Mouse (Mus musculus) embryonic stem cell, embryonic (primary cell): ENCODE results near the gene Matn1.

Experiments used
- CTCF ChIA-PET, 4 experiments: fragments of 300-600 bp in 2 of 4; fragments of 350-600 bp in 2 of 4; sonication (Branson Sonifier 250); formaldehyde crosslinking; loops; one replicate each; lab custom pipeline; 2022; ENCODE audit warnings: inconsistent platforms in 2 of 4; lab: Charles Lee
- POLR2A ChIA-PET, 4 experiments: fragments of 300-600 bp in 2 of 4; fragments of 350-600 bp in 2 of 4; sonication (Branson Sonifier 250); formaldehyde crosslinking; loops; one replicate each; lab custom pipeline; 2022; ENCODE audit warnings: antibody characterized with exemption in 4 of 4, inconsistent platforms in 1 of 4; lab: Charles Lee

The Matn1 gene

GRCm38 (mm10) chr4:130913077-130913476, 31.1 kb upstream of the Matn1 start, which contains the start of gene Laptm5:
Gene Laptm5 (plus strand): TSS chr4:130913125.
- POLR2A ChIA-PET: interaction anchor here (0.6 to 13.1 kb wide), 33 partner anchors 8 to 1399 kb away, joined by 3 to 219 read pairs (median 4); partner anchors contain the start of gene Matn1 (in 2 of the 4)
- CTCF ChIA-PET: interaction anchor here in 3 of 4 experiments (0.6 to 1.6 kb wide), 7 partner anchors 21 to 281 kb away, joined by 3 to 6 read pairs (median 3); partner anchors contain the start of gene Matn1 (in 1 of the 3)

- POLR2A ChIA-PET: interaction anchor here (0.6 to 13.1 kb wide), 35 partner anchors 8 to 961 kb away, joined by 3 to 219 read pairs (median 4); partner anchors contain the start of genes Matn1 (in 2 of the 4) and Sdc3 (in 1 of the 4)
- CTCF ChIA-PET: interaction anchor here in 3 of 4 experiments (0.6 to 1.6 kb wide), 5 partner anchors 16 to 281 kb away, joined by 4 to 6 read pairs (median 4); partner anchors contain the start of gene Matn1 (in 1 of the 3)
These were observed 30.7 kb upstream of the Matn1 start for GRCm38 (mm10) chr4:130913511-130913910.

- CTCF ChIA-PET: interaction anchor here in 2 of 4 experiments (0.6 to 1.6 kb wide), 4 partner anchors 17 to 32 kb away, joined by 3 to 6 read pairs (median 4); partner anchors contain the start of gene Matn1 (in 1 of the 2)
- POLR2A ChIA-PET: interaction anchor here (0.6 to 13.1 kb wide), 38 partner anchors 7 to 1930 kb away, joined by 3 to 219 read pairs (median 4); partner anchors contain the start of genes Matn1 (in 2 of the 4) and Sdc3 (in 1 of the 4)
These were observed 30.2 kb upstream of the Matn1 start for GRCm38 (mm10) chr4:130914011-130914410.

GRCm38 (mm10) chr4:130914527-130914926, 29.7 kb upstream of the Matn1 start:
- POLR2A ChIA-PET: interaction anchor here (0.6 to 13.1 kb wide), 36 partner anchors 7 to 1930 kb away, joined by 3 to 219 read pairs (median 3); partner anchors contain the start of genes Matn1 (in 1 of the 4) and Sdc3 (in 1 of the 4)
- CTCF ChIA-PET: interaction anchor here in 2 of 4 experiments (0.6 to 1.6 kb wide), 5 partner anchors 11 to 32 kb away, joined by 3 to 6 read pairs (median 4); partner anchors contain the start of gene Matn1 (in 1 of the 2)

GRCm38 (mm10) chr4:130915006-130915667, 29.0 kb upstream of the Matn1 start:
- ChIA-PET POLR2A (interaction anchor here in 2 of 4 experiments (0.8 to 13.1 kb wide), 19 partner anchors 8 to 610 kb away, joined by 3 to 219 read pairs (median 4); partner anchors contain the start of gene Matn1 (in 1 of the 2)), CTCF (interaction anchor here in 1 of 4 experiments (0.7 kb wide), 1 partner anchor 10 kb away, joined by 3 read pairs; no protein-coding TSS in a partner anchor)

- ChIA-PET POLR2A (interaction anchor here in 2 of 4 experiments (1.1 to 13.1 kb wide), 5 partner anchors 7 to 395 kb away, joined by 3 to 219 read pairs (median 12); no protein-coding TSS in a partner anchor), CTCF (no interaction called here)
These were observed 28.5 kb upstream of the Matn1 start for GRCm38 (mm10) chr4:130915668-130916035.

GRCm38 (mm10) chr4:130916639-130917038, 27.5 kb upstream of the Matn1 start:
- ChIA-PET CTCF (interaction anchor here in 1 of 4 experiments (0.7 kb wide), 1 partner anchor 462 kb away, joined by 3 read pairs; no protein-coding TSS in a partner anchor), POLR2A (interaction anchor here in 1 of 4 experiments (1.2 to 13.1 kb wide), 5 partner anchors 6 to 396 kb away, joined by 3 to 219 read pairs (median 7); partner anchors contain the start of gene Laptm5)

GRCm38 (mm10) chr4:130917564-130917963, 26.6 kb upstream of the Matn1 start:
- CTCF ChIA-PET: interaction anchor here in 3 of 4 experiments (0.6 to 0.7 kb wide), 3 partner anchors 39 to 461 kb away, joined by 3 read pairs; no protein-coding TSS in a partner anchor
- POLR2A ChIA-PET: interaction anchor here in 2 of 4 experiments (0.5 to 12.5 kb wide), 10 partner anchors 7 to 610 kb away, joined by 3 to 219 read pairs (median 4); partner anchors contain the start of gene Laptm5 (in 1 of the 2)

- POLR2A ChIA-PET: interaction anchor here in 3 of 4 experiments (0.7 to 12.5 kb wide), 23 partner anchors 7 to 611 kb away, joined by 3 to 219 read pairs (median 5); partner anchors contain the start of genes Laptm5 (in 2 of the 3), Fabp3 (in 1 of the 3), Gm10570 (in 1 of the 3) and Matn1 (in 1 of the 3)
- CTCF ChIA-PET: interaction anchor here in 2 of 4 experiments (0.6 to 2.3 kb wide), 4 partner anchors 8 to 27 kb away, joined by 3 to 10 read pairs (median 4); no protein-coding TSS in a partner anchor
These were observed 25.1 kb upstream of the Matn1 start for GRCm38 (mm10) chr4:130918805-130919749.

GRCm38 (mm10) chr4:130919750-130920356, 24.3 kb upstream of the Matn1 start:
- CTCF ChIA-PET: interaction anchor here in 2 of 4 experiments (0.6 to 2.3 kb wide), 4 partner anchors 9 to 27 kb away, joined by 3 to 10 read pairs (median 4); no protein-coding TSS in a partner anchor
- POLR2A ChIA-PET: interaction anchor here in 3 of 4 experiments (0.7 to 12.5 kb wide), 22 partner anchors 8 to 612 kb away, joined by 3 to 219 read pairs (median 7); partner anchors contain the start of genes Laptm5 (in 2 of the 3), Fabp3 (in 1 of the 3), Gm10570 (in 1 of the 3) and Matn1 (in 1 of the 3)

GRCm38 (mm10) chr4:130920951-130921693, 23.1 kb upstream of the Matn1 start:
- POLR2A ChIA-PET: interaction anchor here in 3 of 4 experiments (0.6 to 12.5 kb wide), 38 partner anchors 8 to 953 kb away, joined by 3 to 219 read pairs (median 4); partner anchors contain the start of genes Laptm5 (in 3 of the 3), Snrnp40 (in 2 of the 3), Zcchc17 (in 2 of the 3) and Fabp3 (in 1 of the 3)

GRCm38 (mm10) chr4:130921986-130922385, 22.2 kb upstream of the Matn1 start:
- CTCF ChIA-PET: interaction anchor here in 3 of 4 experiments (0.6 to 2.3 kb wide), 4 partner anchors 13 to 29 kb away, joined by 3 to 10 read pairs (median 4); no protein-coding TSS in a partner anchor
- POLR2A ChIA-PET: interaction anchor here (0.6 to 12.5 kb wide), 38 partner anchors 8 to 1232 kb away, joined by 3 to 219 read pairs (median 4); partner anchors contain the start of genes Laptm5 (in 3 of the 4), Snrnp40 (in 2 of the 4), Zcchc17 (in 2 of the 4) and Fabp3 (in 1 of the 4)

More at GRCm38 (mm10) chr4:130920951-130921693, 23.1 kb upstream of the Matn1 start:
- CTCF ChIA-PET: interaction anchor here (0.6 to 2.3 kb wide), 8 partner anchors 12 to 1847 kb away, joined by 3 to 10 read pairs (median 4); no protein-coding TSS in a partner anchor

GRCm38 (mm10) chr4:130926274-130926673, 17.9 kb upstream of the Matn1 start:
- ChIA-PET POLR2A (interaction anchor here in 3 of 4 experiments (0.5 to 12.5 kb wide), 6 partner anchors 9 to 246 kb away, joined by 3 to 219 read pairs (median 8); partner anchors contain the start of gene Laptm5 (in 2 of the 3)), CTCF (interaction anchor here in 1 of 4 experiments (0.9 kb wide), 1 partner anchor 20 kb away, joined by 3 read pairs; no protein-coding TSS in a partner anchor)

- CTCF ChIA-PET: no interaction called here
These were observed 16.4 kb upstream of the Matn1 start for GRCm38 (mm10) chr4:130927821-130928220.

More at GRCm38 (mm10) chr4:130927821-130928220, 16.4 kb upstream of the Matn1 start:
- POLR2A ChIA-PET: interaction anchor here in 2 of 4 experiments (0.5 to 12.5 kb wide), 3 partner anchors 10 to 18 kb away, joined by 3 to 219 read pairs (median 3); partner anchors contain the start of gene Laptm5 (in 1 of the 2)
